Mouse (Mus musculus): ENCODE results near the gene Gas2l3. TPM values are rescaled to one million over a fixed set of nuclear protein-coding genes. Genes with fewer than 3 reads are reported as not detected.

Gene Gas2l3
- polyA plus RNA-seq, 1 experiment from 2014 or later: 16.8 TPM

- 0 out of 2 replicates have a peak, but pooled peaks cover 6% of the 10 kb centered on the region for H3K36me3 ChIP-seq (replicated peaks)
- no peak overlapping the region for H3K4me3 ChIP-seq (replicated peaks)
- peaks cover 22% of the 10 kb centered on the region for H3K4me1 ChIP-seq
- no peak overlapping the region for H3K27ac ChIP-seq
- peaks cover 57% of the 10 kb centered on the region for H3K27me3 ChIP-seq
- ATAC-seq (ENCODE audit: low FRiP score): no peak
- H3K9me3 ChIP-seq: no peaks in the 10 kb centered on the region
- H3K4me2 ChIP-seq: no peak overlapping the region
- no peak overlapping the region for H3K9ac ChIP-seq
- 94% methylated on average over 3 of the region's 3 CpGs for WGBS
Observed at GRCm38 (mm10) chr10:89441961-89442360, 1.8 kb downstream of the Gas2l3 start.

GRCm38 (mm10) chr10:89439380-89439779, 4.4 kb downstream of the Gas2l3 start:
- H3K27ac ChIP-seq: no peak overlapping the region
- no peak overlapping the region for H3K4me2 ChIP-seq
- peaks cover 38% of the 10 kb centered on the region for H3K4me1 ChIP-seq
- no peak for ATAC-seq (ENCODE audit: low FRiP score)
- H3K9me3 ChIP-seq: no peaks in the 10 kb centered on the region
- H3K9ac ChIP-seq: no peak overlapping the region
- H3K36me3 ChIP-seq (replicated peaks): 0 out of 2 replicates have a peak, but pooled peaks cover 6% of the 10 kb centered on the region
- 85% methylated on average over 7 of the region's 7 CpGs for WGBS
- peaks cover 61% of the 10 kb centered on the region for H3K27me3 ChIP-seq
- H3K4me3 ChIP-seq (replicated peaks): no peak overlapping the region

- ATAC-seq (ENCODE audit: low FRiP score): no peak
- Histone ChIP-seq H3K9ac (no peak overlapping the region), H3K4me2 (no peak overlapping the region), H3K4me3 (replicated peaks) (no peak overlapping the region), H3K27me3 (peaks cover 67% of the 10 kb centered on the region), H3K9me3 (no peaks in the 10 kb centered on the region), H3K27ac (no peak overlapping the region), H3K4me1 (peaks cover 32% of the 10 kb centered on the region), H3K36me3 (replicated peaks) (0 out of 2 replicates have a peak, but pooled peaks cover 6% of the 10 kb centered on the region)
- 75% methylated on average over 12 of the region's 12 CpGs for WGBS
Observed at GRCm38 (mm10) chr10:89437996-89438395, 5.8 kb downstream of the Gas2l3 start.

GRCm38 (mm10) chr10:89437472-89437871, 6.3 kb downstream of the Gas2l3 start:
- Histone ChIP-seq H3K4me3 (replicated peaks) (no peak overlapping the region), H3K36me3 (replicated peaks) (0 out of 2 replicates have a peak, but pooled peaks cover 6% of the 10 kb centered on the region), H3K9me3 (no peaks in the 10 kb centered on the region), H3K4me1 (peaks cover 26% of the 10 kb centered on the region), H3K9ac (no peak overlapping the region), H3K27me3 (peaks cover 70% of the 10 kb centered on the region), H3K27ac (no peak overlapping the region), H3K4me2 (no peak overlapping the region)
- ATAC-seq (ENCODE audit: low FRiP score): no peak
- 24% methylated on average over 9 of the region's 9 CpGs for WGBS

- 57% methylated on average over 9 of the region's 9 CpGs for WGBS
- Histone ChIP-seq H3K9ac (no peak overlapping the region), H3K27me3 (peaks cover 69% of the 10 kb centered on the region), H3K4me3 (replicated peaks) (no peak overlapping the region), H3K36me3 (replicated peaks) (0 out of 2 replicates have a peak, but pooled peaks cover under 1% of the 10 kb centered on the region), H3K4me2 (no peak overlapping the region), H3K4me1 (peaks cover 26% of the 10 kb centered on the region), H3K27ac (no peak overlapping the region), H3K9me3 (no peaks in the 10 kb centered on the region)
- 0 out of 2 replicates have a peak, but pooled peaks have one; percentile 34 for ATAC-seq (ENCODE audit: low FRiP score)
Observed at GRCm38 (mm10) chr10:89435920-89436319, 7.8 kb downstream of the Gas2l3 start.

- peak; percentile 12; the same call in 1 of the 2 replicates for ATAC-seq (ENCODE audit: low FRiP score)
- H3K36me3 ChIP-seq (replicated peaks): no peaks in the 10 kb centered on the region
- 30% methylated on average over 12 of the region's 12 CpGs for WGBS
- H3K9me3 ChIP-seq: no peaks in the 10 kb centered on the region
- peaks cover 66% of the 10 kb centered on the region for H3K27me3 ChIP-seq
- peak overlapping the region; percentile 32 for H3K4me2 ChIP-seq
- no peak overlapping the region for H3K9ac ChIP-seq
- H3K4me1 ChIP-seq: peaks cover 26% of the 10 kb centered on the region
- no peak overlapping the region for H3K27ac ChIP-seq
- H3K4me3 ChIP-seq (replicated peaks): no peak overlapping the region
Observed at GRCm38 (mm10) chr10:89435413-89435812, 8.4 kb downstream of the Gas2l3 start.

- H3K9me3 ChIP-seq: no peaks in the 10 kb centered on the region
- H3K27me3 ChIP-seq: peaks cover 61% of the 10 kb centered on the region
- peak; percentile 67; the same call in 1 of the 2 replicates for ATAC-seq (ENCODE audit: low FRiP score)
- peak overlapping the region; percentile 14; the same call in 1 of the 2 replicates for H3K4me3 ChIP-seq (replicated peaks)
- H3K36me3 ChIP-seq (replicated peaks): no peaks in the 10 kb centered on the region
- 7% methylated on average over 17 of the region's 17 CpGs for WGBS
- peaks cover 26% of the 10 kb centered on the region for H3K4me1 ChIP-seq
- no peak overlapping the region for H3K27ac ChIP-seq
- H3K9ac ChIP-seq: no peak overlapping the region
- peak overlapping the region; percentile 32 for H3K4me2 ChIP-seq
Observed at GRCm38 (mm10) chr10:89434509-89435210, 9.1 kb downstream of the Gas2l3 start.

GRCm38 (mm10) chr10:89432743-89433142, 11.0 kb downstream of the Gas2l3 start:
- no peak overlapping the region for H3K9ac ChIP-seq
- 92% methylated on average over 13 of the region's 13 CpGs for WGBS
- ATAC-seq (ENCODE audit: low FRiP score): no peak
- H3K4me3 ChIP-seq (replicated peaks): no peak overlapping the region
- H3K27ac ChIP-seq: no peak overlapping the region
- H3K4me1 ChIP-seq: peaks cover 22% of the 10 kb centered on the region
- H3K36me3 ChIP-seq (replicated peaks): 0 out of 2 replicates have a peak, but pooled peaks cover 12% of the 10 kb centered on the region
- H3K27me3 ChIP-seq: peaks cover 43% of the 10 kb centered on the region
- H3K4me2 ChIP-seq: no peak overlapping the region
- no peaks in the 10 kb centered on the region for H3K9me3 ChIP-seq

- 94% methylated on average over 7 of the region's 7 CpGs for WGBS
- no peak for ATAC-seq (ENCODE audit: low FRiP score)
- Histone ChIP-seq H3K4me1 (peaks cover 14% of the 10 kb centered on the region), H3K9me3 (no peaks in the 10 kb centered on the region), H3K4me2 (no peak overlapping the region), H3K9ac (no peak overlapping the region), H3K36me3 (replicated peaks) (peaks cover 18% of the 10 kb centered on the region; the same call in 1 of the 2 replicates), H3K27me3 (peaks cover 25% of the 10 kb centered on the region), H3K4me3 (replicated peaks) (no peak overlapping the region), H3K27ac (no peak overlapping the region)
Observed at GRCm38 (mm10) chr10:89430751-89431150, 13.0 kb downstream of the Gas2l3 start.

- Histone ChIP-seq H3K9me3 (no peaks in the 10 kb centered on the region), H3K4me1 (no peaks in the 10 kb centered on the region), H3K4me2 (no peak overlapping the region), H3K27me3 (no peaks in the 10 kb centered on the region), H3K27ac (no peak overlapping the region), H3K4me3 (replicated peaks) (no peak overlapping the region), H3K9ac (no peak overlapping the region), H3K36me3 (replicated peaks) (peaks cover 38% of the 10 kb centered on the region)
- 87% methylated on average over 11 of the region's 11 CpGs for WGBS
- no peak for ATAC-seq (ENCODE audit: low FRiP score)
Observed at GRCm38 (mm10) chr10:89424800-89425393, 18.9 kb downstream of the Gas2l3 start.

- H3K36me3 ChIP-seq (replicated peaks): peaks cover 38% of the 10 kb centered on the region
- H3K27me3 ChIP-seq: no peaks in the 10 kb centered on the region
- H3K9me3 ChIP-seq: no peaks in the 10 kb centered on the region
- H3K27ac ChIP-seq: no peak overlapping the region
- no peaks in the 10 kb centered on the region for H3K4me1 ChIP-seq
- H3K4me3 ChIP-seq (replicated peaks): no peak overlapping the region
- ATAC-seq (ENCODE audit: low FRiP score): no peak
- no peak overlapping the region for H3K9ac ChIP-seq
- no peak overlapping the region for H3K4me2 ChIP-seq
- 95% methylated on average over 9 of the region's 9 CpGs for WGBS
Observed at GRCm38 (mm10) chr10:89424217-89424616, 19.6 kb downstream of the Gas2l3 start.

GRCm38 (mm10) chr10:89423164-89423778, 20.5 kb downstream of the Gas2l3 start:
- Histone ChIP-seq H3K36me3 (replicated peaks) (peaks cover 31% of the 10 kb centered on the region), H3K4me1 (no peaks in the 10 kb centered on the region), H3K27me3 (no peaks in the 10 kb centered on the region)

More at GRCm38 (mm10) chr10:89423164-89423778, 20.5 kb downstream of the Gas2l3 start:
- Histone ChIP-seq H3K9me3 (no peaks in the 10 kb centered on the region), H3K4me2 (no peak overlapping the region), H3K27ac (no peak overlapping the region), H3K9ac (no peak overlapping the region), H3K4me3 (replicated peaks) (no peak overlapping the region)
- WGBS: 96% methylated on average over 9 of the region's 9 CpGs
- no peak for ATAC-seq (ENCODE audit: low FRiP score)
